Mouse (Mus musculus) kidney, postnatal 0 days (tissue): ENCODE measurements around the gene B3gnt9. TPM values are rescaled to one million over a fixed set of nuclear protein-coding genes. Genes with fewer than 3 reads are reported as not detected.

Source experiments
- ATAC-seq: fragments of 200-750 bp; cut with Nextera tagmentation; replicated peaks from 2 replicates; pipeline ENCODE4 v1.8.0; 2017; ENCODE audit warnings: low read depth, moderate number of reproducible peaks, moderate TSS enrichment, moderate library complexity; ENCODE audit not compliant: low FRiP score
- DNase-seq: peaks from one replicate; pipeline ENCODE4 v3.0.0-alpha.2; 2016; ENCODE audit warnings: low spot score
- H3K27ac ChIP-seq: fragments of 300-500 bp; sonication (generic); 2 replicates; pipeline ENCODE4 v1.5.1; 2014; ENCODE audit warnings: mild to moderate bottlenecking
- H3K27me3 ChIP-seq: fragments of 300-500 bp; sonication (generic); 2 replicates; pipeline ENCODE4 v1.6.1; 2014; ENCODE audit warnings: low read length, mixed read lengths; ENCODE audit not compliant: insufficient read depth
- H3K36me3 ChIP-seq: fragments of 300-500 bp; sonication (generic); 2 replicates; pipeline ENCODE4 v1.6.1; 2014; ENCODE audit warnings: low read length, mixed read lengths; ENCODE audit not compliant: insufficient read depth
- H3K4me1 ChIP-seq: fragments of 300-500 bp; sonication (generic); replicated peaks from 2 replicates; pipeline ENCODE4 v1.6.1; 2014; ENCODE audit warnings: antibody characterized with exemption, low read length, mixed read lengths; ENCODE audit not compliant: insufficient read depth
- H3K4me2 ChIP-seq: fragments of 300-500 bp; sonication (generic); 2 replicates; pipeline ENCODE4 v1.6.1; 2014; ENCODE audit warnings: mild to moderate bottlenecking, low read length, moderate library complexity, mixed read lengths
- H3K4me3 ChIP-seq: fragments of 300-500 bp; sonication (generic); replicated peaks from 2 replicates; pipeline ENCODE4 v1.5.1; 2014; ENCODE audit warnings: low read depth, low read length
- H3K9ac ChIP-seq: fragments of 300-500 bp; sonication (generic); 2 replicates; pipeline ENCODE4 v1.6.1; 2014; ENCODE audit warnings: low read depth, low read length
- H3K9me3 ChIP-seq: fragments of 300-500 bp; sonication (generic); replicated peaks from 2 replicates; pipeline ENCODE4 v1.6.1; 2016; ENCODE audit warnings: low read length, inconsistent platforms, mixed read lengths
- CTCF ChIP-seq: IDR thresholded peaks from 2 replicates; pipeline ENCODE4 v1.5.1; 2016; ENCODE audit warnings: antibody characterized with exemption, low read depth, mild to moderate bottlenecking, moderate library complexity
- WGBS: fragments of 180-500 bp; shearing (Covaris S2); extraction: QIAGEN DNeasy Blood & Tissue Kit; methylation state at CpG from one replicate; pipeline ENCODE4 v1.1.7; 2014; 5-methylcytosine and 5-hydroxymethylcytosine counted together
- polyA plus RNA-seq: library from polyadenylated mRNA; unstranded; fragments of >200 nt; fragmentation: Nextera tagmentation; extraction: Ambion mirVana; gene quantifications from 2 replicates; pipeline ENCODE4 v1.2.1, GENCODE M21; 2015

The B3gnt9 gene
- polyA plus RNA-seq, 1 experiment from 2014 or later: 7.5 TPM

DNA sequence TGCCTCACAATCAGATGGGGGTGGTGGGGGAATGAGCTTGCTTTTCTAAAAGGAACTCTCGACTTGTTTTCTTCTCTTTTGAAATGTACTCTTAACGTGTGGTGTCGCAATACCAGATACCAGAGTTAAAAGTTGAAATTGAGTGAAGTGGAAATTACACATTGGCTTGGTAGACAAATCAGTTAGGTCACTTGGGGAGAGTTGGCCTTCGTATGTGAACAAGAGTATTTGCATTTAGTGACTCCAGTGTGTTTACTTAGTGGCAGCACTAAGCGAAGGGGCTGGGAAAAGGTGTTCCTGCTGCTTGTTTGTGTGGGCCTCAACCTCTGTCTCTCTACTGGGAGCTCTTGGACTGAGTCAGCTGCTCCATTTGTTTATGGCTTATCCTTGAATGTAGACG is 29.0 kb downstream of the B3gnt9 start:
- 15% methylated on average over 6 of the region's 6 CpGs for WGBS
- H3K4me1 ChIP-seq: peaks cover 7% of the 10 kb centered on the region
- H3K4me2 ChIP-seq: peak overlapping the region; percentile 81
- no peak overlapping the region for H3K27ac ChIP-seq
- no peaks in the 10 kb centered on the region for H3K27me3 ChIP-seq
- TF ChIP-seq CTCF: no peak
- DNase-seq (no peak), ATAC-seq (no peak)
- H3K36me3 ChIP-seq: no peaks in the 10 kb centered on the region
- peak overlapping the region; percentile 89 for H3K9ac ChIP-seq
- H3K9me3 ChIP-seq: no peaks in the 10 kb centered on the region
- peak overlapping the region; percentile 92 for H3K4me3 ChIP-seq

DNA sequence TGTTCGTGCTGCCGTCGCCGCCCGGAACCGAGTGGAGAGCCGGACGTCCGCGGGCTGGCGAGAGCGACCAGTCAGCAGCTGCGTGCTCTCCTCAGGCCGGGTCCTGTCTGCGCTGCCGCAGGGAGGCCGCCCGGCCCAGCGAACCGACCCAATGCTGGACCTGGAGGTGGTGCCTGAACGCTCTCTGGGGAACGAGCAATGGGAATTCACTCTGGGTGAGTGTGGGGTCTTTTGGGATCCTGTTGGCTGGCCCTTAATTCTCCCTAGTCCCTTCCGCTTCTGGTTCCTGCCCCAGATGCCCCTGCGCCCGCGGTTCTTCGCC is 29.7 kb downstream of the B3gnt9 start:
- no peak for TF ChIP-seq CTCF
- H3K4me3 ChIP-seq: peak overlapping the region; percentile 92
- peaks cover 7% of the 10 kb centered on the region for H3K4me1 ChIP-seq
- no peaks in the 10 kb centered on the region for H3K27me3 ChIP-seq
- ATAC-seq (no peak), DNase-seq (no peak)
- peak overlapping the region; percentile 89 for H3K9ac ChIP-seq
- under 1% methylated on average over 27 of the region's 27 CpGs for WGBS
- H3K9me3 ChIP-seq: no peaks in the 10 kb centered on the region
- H3K4me2 ChIP-seq: peak overlapping the region; percentile 81
- H3K36me3 ChIP-seq: no peaks in the 10 kb centered on the region
- H3K27ac ChIP-seq: peak overlapping the region; percentile 94

DNA sequence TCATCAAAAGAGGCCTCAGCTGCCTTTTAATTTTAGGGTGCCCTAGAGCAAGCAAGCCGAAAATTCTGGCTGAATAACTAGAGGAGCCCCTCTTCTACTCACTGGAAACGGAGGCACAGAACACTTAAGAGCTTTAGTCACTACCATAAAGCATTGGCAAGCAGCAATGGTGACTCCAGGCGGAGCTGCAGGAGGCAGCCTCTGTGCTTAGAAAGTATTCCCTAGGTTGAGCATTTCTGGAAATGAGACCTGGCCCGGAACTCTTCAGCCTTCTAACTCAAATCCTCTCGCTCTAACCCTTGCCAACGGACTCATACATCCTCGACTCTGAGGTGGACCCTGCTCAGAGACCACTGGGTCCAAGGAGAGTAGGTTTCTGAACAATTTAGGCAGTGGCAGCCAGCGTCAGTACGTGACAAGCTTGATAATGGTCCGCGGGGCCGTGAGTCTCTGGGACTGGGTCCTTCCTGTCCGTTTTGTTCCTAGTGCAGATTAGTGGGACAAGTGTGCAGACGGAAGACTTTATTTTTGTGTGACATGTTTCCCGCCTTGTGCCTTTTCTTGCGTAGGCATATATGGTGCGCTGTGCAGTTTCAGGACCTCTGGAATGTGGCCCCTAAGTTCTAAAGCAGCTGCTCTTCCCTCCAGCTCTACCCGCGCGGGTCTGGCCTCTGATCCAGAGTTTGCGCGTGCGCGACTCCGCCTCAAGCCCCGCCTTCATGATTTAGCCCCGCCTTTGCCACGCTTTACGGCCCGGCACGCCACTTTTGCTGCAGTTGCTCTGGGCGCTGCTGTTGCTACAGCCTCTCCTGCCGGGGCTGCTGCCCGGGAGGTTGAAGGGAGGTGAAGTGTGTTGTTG is 30.3 kb downstream of the B3gnt9 start, which contains the start of gene D230025D16Rik:
D230025D16Rik (plus strand) TSS at position 733 of the 859 bp plus-strand sequence.
- H3K9me3 ChIP-seq: no peaks in the 10 kb centered on the region
- peak within 1 kb of the TSS; percentile 81 for H3K4me2 ChIP-seq
- TF ChIP-seq CTCF: no peak
- DNase-seq (peak; percentile 97), ATAC-seq (peak; percentile 96)
- peak within 1 kb of the TSS; percentile 89 for H3K9ac ChIP-seq
- peak within 1 kb of the TSS; percentile 94 for H3K27ac ChIP-seq
- H3K4me1 ChIP-seq: peaks cover 7% of the 10 kb centered on the region
- WGBS: 2% methylated on average over 34 of the region's 34 CpGs
- no peaks in the 10 kb centered on the region for H3K27me3 ChIP-seq
- no peaks in the 10 kb centered on the region for H3K36me3 ChIP-seq
- peak within 1 kb of the TSS; percentile 92 for H3K4me3 ChIP-seq

DNA sequence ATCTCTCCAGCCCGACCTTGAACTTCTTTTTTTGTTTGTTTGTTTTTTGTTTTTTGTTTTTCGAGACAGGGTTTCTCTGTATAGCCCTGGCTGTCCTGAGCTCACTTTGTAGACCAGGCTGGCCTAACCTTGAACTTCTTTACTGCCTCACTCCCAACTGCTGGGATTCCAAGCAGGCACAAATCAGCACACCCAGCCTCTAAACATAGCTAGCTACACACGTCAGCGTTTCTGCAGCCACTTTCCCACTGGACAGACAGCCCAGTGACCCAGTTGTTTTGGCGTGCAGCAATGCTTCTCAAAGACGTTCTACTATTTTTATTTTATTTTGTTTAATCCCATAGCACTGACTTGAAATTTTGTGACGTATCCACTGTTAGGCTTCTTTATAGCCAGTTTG is 31.1 kb downstream of the B3gnt9 start:
- no peak for ATAC-seq
- no peak for TF ChIP-seq CTCF
- H3K9ac ChIP-seq: no peak overlapping the region
- H3K27ac ChIP-seq: no peak overlapping the region
- H3K36me3 ChIP-seq: no peaks in the 10 kb centered on the region
- no peak overlapping the region for H3K4me3 ChIP-seq
- H3K4me1 ChIP-seq: peaks cover 7% of the 10 kb centered on the region
- no peak overlapping the region for H3K4me2 ChIP-seq
- WGBS: 68% methylated on average over 7 of the region's 7 CpGs
- no peaks in the 10 kb centered on the region for H3K27me3 ChIP-seq
- H3K9me3 ChIP-seq: no peaks in the 10 kb centered on the region
- no peak for DNase-seq

DNA sequence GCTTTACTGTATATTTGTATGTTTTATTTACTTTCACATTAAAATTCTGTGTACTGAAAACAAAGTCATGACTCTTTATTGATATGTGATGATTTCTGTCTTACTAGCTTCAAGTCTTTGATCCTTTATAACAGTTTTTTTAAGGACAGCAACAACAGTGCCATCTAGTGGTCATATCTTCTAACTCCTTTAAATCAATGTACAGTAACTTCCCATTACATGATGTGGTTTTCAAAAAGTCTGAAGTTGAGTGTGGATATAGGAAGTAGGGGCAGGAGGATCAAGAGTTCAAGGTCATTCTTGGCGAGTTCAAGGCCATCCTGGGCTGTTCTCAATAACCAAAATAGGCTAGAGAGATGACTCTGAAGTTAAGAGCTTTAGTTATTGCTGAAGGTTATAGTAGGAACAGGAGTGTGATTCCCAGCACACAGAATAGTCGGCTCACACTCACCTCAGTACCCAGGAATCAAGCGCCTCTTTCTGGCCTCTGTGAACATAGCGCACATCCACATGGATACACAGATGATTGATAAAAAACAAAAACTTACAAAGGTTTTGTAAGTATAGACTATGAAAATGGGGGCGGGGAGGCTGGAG is 36.9 kb downstream of the B3gnt9 start:
- 82% methylated on average over 5 of the region's 5 CpGs for WGBS
- no peak overlapping the region for H3K4me3 ChIP-seq
- no peak for ATAC-seq
- no peaks in the 10 kb centered on the region for H3K9me3 ChIP-seq
- no peaks in the 10 kb centered on the region for H3K4me1 ChIP-seq
- TF ChIP-seq CTCF: peak; percentile 94
- H3K27ac ChIP-seq: no peak overlapping the region
- no peaks in the 10 kb centered on the region for H3K27me3 ChIP-seq
- H3K9ac ChIP-seq: no peak overlapping the region
- H3K36me3 ChIP-seq: 0 out of 2 replicates have a peak, but pooled peaks cover 6% of the 10 kb centered on the region
- no peak overlapping the region for H3K4me2 ChIP-seq
- DNase-seq: peak; percentile 93

DNA sequence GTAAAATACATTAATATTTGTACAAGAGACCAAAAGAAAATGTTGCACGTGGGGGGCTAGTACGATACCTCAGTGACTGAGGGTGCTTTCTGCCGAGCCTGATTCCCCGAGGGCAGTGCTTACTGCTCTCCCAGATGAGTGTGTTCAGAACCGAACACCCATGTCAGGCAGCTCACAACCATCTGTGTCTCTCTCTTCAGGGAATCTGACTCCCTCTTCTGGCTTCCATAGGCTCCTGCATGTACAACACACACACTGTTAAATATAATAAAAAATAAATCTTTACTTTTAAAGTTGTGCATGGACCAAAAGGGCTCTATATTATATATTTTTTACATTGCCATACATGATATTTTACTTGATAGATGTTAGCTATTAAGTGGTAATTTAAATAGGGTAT is 40.8 kb downstream of the B3gnt9 start:
- TF ChIP-seq CTCF: peak; percentile 35
- H3K27me3 ChIP-seq: no peaks in the 10 kb centered on the region
- DNase-seq (no peak), ATAC-seq (no peak)
- H3K27ac ChIP-seq: no peak overlapping the region
- no peaks in the 10 kb centered on the region for H3K9me3 ChIP-seq
- H3K4me1 ChIP-seq: no peaks in the 10 kb centered on the region
- 0 out of 2 replicates have a peak, but pooled peaks cover 6% of the 10 kb centered on the region for H3K36me3 ChIP-seq
- no peak overlapping the region for H3K4me2 ChIP-seq
- WGBS: 91% methylated on average over 5 of the region's 5 CpGs
- H3K9ac ChIP-seq: no peak overlapping the region
- H3K4me3 ChIP-seq: no peak overlapping the region
